Mouse (Mus musculus): ENCODE results near the gene Zfp768.
A peak's percentile ranks its signal among the peaks of the same experiment; 100 is the strongest.

DNA sequence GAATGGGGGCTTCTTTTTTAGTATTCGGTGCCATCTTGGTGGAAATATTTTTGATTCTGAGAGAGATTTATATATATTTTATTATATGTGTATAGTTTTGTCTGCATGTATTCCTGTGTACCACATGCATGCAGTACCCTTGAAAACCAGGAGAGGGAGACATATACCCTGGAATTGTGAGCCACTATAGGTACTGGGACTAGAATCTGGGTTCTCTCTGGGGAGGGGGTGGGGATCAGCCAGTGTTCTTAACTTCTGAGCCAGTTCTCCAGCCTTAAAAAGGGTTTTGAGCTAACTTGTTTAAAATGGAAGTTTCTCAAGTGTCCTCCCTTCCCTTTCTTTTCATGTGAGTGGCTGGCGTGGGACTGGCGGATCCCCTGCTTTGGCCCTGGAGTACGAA lies 36.5 kb downstream of the Zfp768 start:
- TF ChIP-seq POLR2A (IDR thresholded peaks at IDR 0.05; ENCODE audit: low read depth, low read length) (no peak), CTCF (IDR thresholded peaks at IDR 0.05; ENCODE audit: extremely low read depth, insufficient read length, insufficient replicate concordance, low read depth, low read length) (0 out of 2 replicates have a peak, but pooled peaks have one; percentile 13)

Measured in small intestine, adult 2 months (tissue).